Comparison of ENCODE assay signal across 8 mouse cellular contexts in the genomic region with DNA sequence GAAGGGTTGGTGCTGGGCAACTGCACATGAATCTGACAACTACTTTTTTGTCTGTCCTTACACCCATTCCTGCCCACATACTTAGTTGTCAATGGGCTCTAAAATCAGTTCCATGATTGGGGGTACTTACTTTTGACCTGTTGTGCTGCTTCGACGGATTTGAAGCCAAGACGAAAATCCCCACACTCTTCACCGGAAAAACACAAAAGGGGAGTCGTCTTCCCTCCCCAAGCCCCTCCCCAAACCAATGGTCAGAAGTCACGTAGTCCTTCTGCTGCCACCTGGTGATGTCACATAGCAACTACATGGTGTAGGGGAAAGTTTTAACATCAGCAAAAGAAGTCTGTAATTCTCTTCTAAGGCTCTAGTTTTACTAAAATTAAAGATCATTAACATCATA. TPM values are rescaled to one million over a fixed set of nuclear protein-coding genes. Genes with fewer than 3 reads are reported as not detected.
DNase-seq lines count a peak whose midpoint lies in the region; ATAC-seq and TF ChIP-seq lines count a peak whose summit lies in the region.

TSS of gene Eci2 (minus strand) at position 218 of the 400 bp plus-strand sequence.

- H3K4me3 ChIP-seq in forebrain, embryonic 15.5 days = no peak within 1 kb of the TSS
- H3K4me3 ChIP-seq in small intestine, adult 2 months (ENCODE audit: low read depth, low read length) = no peak within 1 kb of the TSS

- no peaks in the 10 kb centered on the region for H3K9me3 ChIP-seq in forebrain, embryonic 15.5 days

- ATAC-seq in forebrain, embryonic 15.5 days (replicated peaks) = no peak
- ATAC-seq in hematopoietic stem cell, adult 5-6 weeks (replicated peaks in 1 of 2; ENCODE audit: insufficient read depth in 1 of 2, low FRiP score in 2 of 2, low TSS enrichment in 1 of 2, low read depth in 1 of 2, poor library complexity in 2 of 2, severe bottlenecking in 2 of 2) = peak; percentile 36 to 42; a peak in 3 of 4 replicates

- peaks cover 2% of the 10 kb centered on the region; the same call in 1 of the 2 replicates for H3K4me1 ChIP-seq in forebrain, embryonic 15.5 days
- H3K4me1 ChIP-seq in small intestine, adult 2 months (ENCODE audit: control insufficient read depth, insufficient read depth, insufficient read length, low read length) = no peaks in the 10 kb centered on the region

- H3K27me3 ChIP-seq in forebrain, embryonic 15.5 days = no peaks in the 10 kb centered on the region
- no peaks in the 10 kb centered on the region for H3K27me3 ChIP-seq in small intestine, adult 2 months (ENCODE audit: control insufficient read depth, insufficient read depth, low read length)

- H3K9ac ChIP-seq in forebrain, embryonic 15.5 days (replicated peaks) = no peak within 1 kb of the TSS

- 2% methylated on average over 6 of the region's 6 CpGs for WGBS in forebrain, embryonic 15.5 days
- WGBS in small intestine, adult 2 months = 7% methylated on average over 6 of the region's 6 CpGs

- TF ChIP-seq POLR2A in small intestine, adult 2 months (IDR thresholded peaks at IDR 0.05; ENCODE audit: low read depth, low read length) = no peak

- H3K27ac ChIP-seq in forebrain, embryonic 15.5 days (replicated peaks) = no peak within 1 kb of the TSS
- no peak within 1 kb of the TSS for H3K27ac ChIP-seq in small intestine, adult 2 months (ENCODE audit: insufficient read depth, low read depth, low read length)

- peak within 1 kb of the TSS; percentile 19; the same call in 1 of the 2 replicates for H3K4me2 ChIP-seq in forebrain, embryonic 15.5 days (replicated peaks)

- DNase-seq in cerebellum, postnatal 10 days = peak; percentile 57 to 63
- DNase-seq in cerebellum, adult 11 months = no peak
- peak; percentile 62 for DNase-seq in adrenal gland, postnatal 14 days
- DNase-seq in layer of hippocampus, postnatal 25 days (ENCODE audit: extremely low spot score in 1 of 2, low spot score in 1 of 2) = peak in 1 of 2 experiments; percentile 25
- DNase-seq in lung, postnatal 36 days = peak; percentile 77

- TF ChIP-seq CTCF in small intestine, adult 2 months (IDR thresholded peaks at IDR 0.05; ENCODE audit: extremely low read depth, insufficient read length, insufficient replicate concordance, low read depth, low read length) = peak; percentile 80; the same call in 1 of the 2 replicates

- no peaks in the 10 kb centered on the region for H3K36me3 ChIP-seq in forebrain, embryonic 15.5 days
- H3K36me3 ChIP-seq in small intestine, adult 2 months (ENCODE audit: control insufficient read depth, insufficient read depth, low read length) = no peaks in the 10 kb centered on the region

RNA-seq across cellular contexts. Expression of gene Eci2, which starts in this region (rescaled TPM):
- 164 and 182 TPM in 2 replicates for total RNA-seq in adrenal gland, postnatal 14 days (2021)
- 116 and 121 TPM in 2 replicates for polyA plus RNA-seq in forebrain, embryonic 15.5 days (2015; fragmentation: Nextera tagmentation; extraction: Ambion mirVana)
- total RNA-seq in hematopoietic stem cell, adult 5-6 weeks (2017) = 75.4 and 79.4 TPM in 2 replicates
- 10 to 100 TPM; 45.9 to 49.5 TPM for total RNA-seq in layer of hippocampus, postnatal 25 days (2021)
- polyA plus RNA-seq in small intestine, adult 2 months (2012; rRNA removed) = 8.6 and 14.9 TPM in 2 replicates
